In genomic region chr5:136982338-136982930, GRCm38 (mm10) we compare ENCODE assay signal across 7 mouse cellular contexts. TPM values are rescaled to one million over a fixed set of nuclear protein-coding genes. Genes with fewer than 3 reads are reported as not detected.
A peak's percentile ranks its signal among the peaks of the same experiment; 100 is the strongest.
DNase-seq lines count a peak whose midpoint lies in the region; ATAC-seq and TF ChIP-seq lines count a peak whose summit lies in the region.

No protein-coding gene starts in this region.

- peak; percentile 57 for TF ChIP-seq CTCF in E14TG2a.4 (conservative IDR thresholded peaks at IDR 0.05; ENCODE audit: low read length)

- H3K9me3 ChIP-seq in E14TG2a.4 (ENCODE audit: low read length): peaks cover 9% of the 10 kb centered on the region

- H3K4me3 ChIP-seq in E14TG2a.4 (replicated peaks; ENCODE audit: low read length): no peak overlapping the region

- peaks cover 37% of the 10 kb centered on the region for H3K4me1 ChIP-seq in E14TG2a.4 (replicated peaks; ENCODE audit: low read depth, low read length)

- DNase-seq in kidney, adult 18-20 months: peak; percentile 55
- DNase-seq in kidney, adult 11 months: no peak
- peak; percentile 75 for DNase-seq in B cell, adult 2 months
- peak; percentile 72 for DNase-seq in embryo, embryonic 10.5 days (ENCODE audit: low spot score)
- DNase-seq in natural killer cell, adult 2 months (ENCODE audit: low spot score in 2 of 2): peak; percentile 34 to 58

- ATAC-seq in megakaryocyte, adult 5-6 weeks (ENCODE audit: poor library complexity, severe bottlenecking): no peak

- no peaks in the 10 kb centered on the region for H3K27me3 ChIP-seq in E14TG2a.4 (ENCODE audit: insufficient read depth, low read length)

- peaks cover 51% of the 10 kb centered on the region for H3K36me3 ChIP-seq in E14TG2a.4 (ENCODE audit: insufficient read depth, low read length)

RNA-seq across cellular contexts. Expression of gene Plod3, which starts 4.4 kb away (rescaled TPM):
- total RNA-seq in megakaryocyte, adult 5-6 weeks (2015): 73.2 and 74.8 TPM in 2 replicates
- total RNA-seq in megakaryocyte, adult 5-6 weeks (2017): 159 and 176 TPM in 2 replicates

RNA-seq across cellular contexts. Expression of gene Znhit1, which starts 5.4 kb away (rescaled TPM):
- 106 and 133 TPM in 2 replicates for total RNA-seq in megakaryocyte, adult 5-6 weeks (2015)
- 57.7 and 67.9 TPM in 2 replicates for total RNA-seq in megakaryocyte, adult 5-6 weeks (2017)

RNA-seq across cellular contexts. Expression of gene Cldn15, which starts 16.0 kb away (rescaled TPM):
- total RNA-seq in megakaryocyte, adult 5-6 weeks (2015): 13.3 and 15.8 TPM in 2 replicates
- 7.1 and 15.9 TPM in 2 replicates for total RNA-seq in megakaryocyte, adult 5-6 weeks (2017)

RNA-seq across cellular contexts. Expression of gene Fis1, which starts 29.4 kb away (rescaled TPM):
- 288 and 310 TPM in 2 replicates for total RNA-seq in megakaryocyte, adult 5-6 weeks (2015)
- 117 and 147 TPM in 2 replicates for total RNA-seq in megakaryocyte, adult 5-6 weeks (2017)

RNA-seq across cellular contexts. Expression of gene Vgf, which starts 43.8 kb away (rescaled TPM):
- total RNA-seq in megakaryocyte, adult 5-6 weeks (2015): not detected in 2 replicates
- not detected in 2 replicates for total RNA-seq in megakaryocyte, adult 5-6 weeks (2017)
